Mouse (Mus musculus) ES-CJ7 (cell line): ENCODE measurements around the gene Lrch1.
A peak's percentile ranks its signal among the peaks of the same experiment; 100 is the strongest.

Source experiments
- DNase-seq: peaks from one replicate; pipeline ENCODE4 v3.0.0; 2011; ENCODE audit warnings: low read depth, low spot score

Gene Lrch1

GRCm38 (mm10) chr14:74723541-74723940, 224.1 kb downstream of the Lrch1 start:
- DNase-seq: no peak

- DNase-seq: peak; percentile 52
Observed at GRCm38 (mm10) chr14:74709054-74709453, 238.6 kb downstream of the Lrch1 start.
